Mouse (Mus musculus) midbrain, embryonic 11.5 days (tissue): ENCODE results near the gene Snx22. TPM values are rescaled to one million over a fixed set of nuclear protein-coding genes. Genes with fewer than 3 reads are reported as not detected.
A peak's percentile ranks its signal among the peaks of the same experiment; 100 is the strongest.

Experiments used
- ATAC-seq: fragments of 200-750 bp; cut with Nextera tagmentation; 2 replicates; pipeline ENCODE4 v1.8.0; 2017; ENCODE audit warnings: moderate TSS enrichment, moderate library complexity; ENCODE audit not compliant: low FRiP score
- DNase-seq: peaks from one replicate; pipeline ENCODE4 v3.0.0; 2015; ENCODE audit warnings: low spot score; ENCODE audit errors: missing footprints
- H3K27ac ChIP-seq: fragments of 300-500 bp; sonication (generic); 2 replicates; pipeline ENCODE4 v1.5.1; 2014; ENCODE audit warnings: low read depth, low read length
- H3K27me3 ChIP-seq: fragments of 300-500 bp; sonication (generic); 2 replicates; pipeline ENCODE4 v1.6.1; 2014; ENCODE audit warnings: mild to moderate bottlenecking, low read length, moderate library complexity, mixed read lengths; ENCODE audit not compliant: control insufficient read depth, insufficient read depth
- H3K36me3 ChIP-seq: fragments of 300-500 bp; sonication (generic); 2 replicates; pipeline ENCODE4 v1.6.1; 2014; ENCODE audit warnings: mild to moderate bottlenecking, low read length, moderate library complexity, mixed read lengths; ENCODE audit not compliant: control insufficient read depth, insufficient read depth
- H3K4me1 ChIP-seq: fragments of 300-500 bp; sonication (generic); 2 replicates; pipeline ENCODE4 v1.6.1; 2014; ENCODE audit warnings: low read length; ENCODE audit not compliant: control insufficient read depth, insufficient read depth
- H3K4me2 ChIP-seq: fragments of 300-500 bp; sonication (generic); 2 replicates; pipeline ENCODE4 v1.6.1; 2014; ENCODE audit warnings: mild to moderate bottlenecking, moderate library complexity
- H3K4me3 ChIP-seq: fragments of 300-500 bp; sonication (generic); 2 replicates; pipeline ENCODE4 v1.5.1; 2014; ENCODE audit warnings: low read depth, low read length
- H3K9ac ChIP-seq: fragments of 300-500 bp; sonication (generic); 2 replicates; pipeline ENCODE4 v1.6.1; 2014; ENCODE audit warnings: low read length
- H3K9me3 ChIP-seq: fragments of 300-500 bp; sonication (generic); 2 replicates; pipeline ENCODE4 v1.6.1; 2016; ENCODE audit warnings: low read length; ENCODE audit not compliant: control insufficient read depth
- WGBS: fragments of 180-500 bp; shearing (Covaris S2); extraction: QIAGEN DNeasy Blood & Tissue Kit; methylation state at CpG from one replicate; pipeline ENCODE4 v1.1.7; 2014; 5-methylcytosine and 5-hydroxymethylcytosine counted together
- polyA plus RNA-seq: library from polyadenylated mRNA; unstranded; fragments of >200 nt; fragmentation: Nextera tagmentation; extraction: Ambion mirVana; gene quantifications from 2 replicates; pipeline ENCODE4 v1.2.1, GENCODE M21; 2014

Gene Snx22
- polyA plus RNA-seq, 1 experiment from 2014 or later: 1.8 TPM

GRCm38 (mm10) chr9:66078493-66078892 lies 9.0 kb upstream of the Snx22 start:
- Histone ChIP-seq H3K4me1 (no peaks in the 10 kb centered on the region; the same call in 1 of the 2 replicates), H3K9me3 (no peaks in the 10 kb centered on the region), H3K27me3 (no peaks in the 10 kb centered on the region), H3K36me3 (no peaks in the 10 kb centered on the region), H3K27ac (peak overlapping the region; percentile 26; the same call in 1 of the 2 replicates), H3K9ac (peak overlapping the region; percentile 53), H3K4me3 (no peak overlapping the region), H3K4me2 (peak overlapping the region; percentile 19; the same call in 1 of the 2 replicates)
- ATAC-seq: no peak
- 12% methylated on average over 14 of the region's 14 CpGs for WGBS
- peak; percentile 91 for DNase-seq

DNA sequence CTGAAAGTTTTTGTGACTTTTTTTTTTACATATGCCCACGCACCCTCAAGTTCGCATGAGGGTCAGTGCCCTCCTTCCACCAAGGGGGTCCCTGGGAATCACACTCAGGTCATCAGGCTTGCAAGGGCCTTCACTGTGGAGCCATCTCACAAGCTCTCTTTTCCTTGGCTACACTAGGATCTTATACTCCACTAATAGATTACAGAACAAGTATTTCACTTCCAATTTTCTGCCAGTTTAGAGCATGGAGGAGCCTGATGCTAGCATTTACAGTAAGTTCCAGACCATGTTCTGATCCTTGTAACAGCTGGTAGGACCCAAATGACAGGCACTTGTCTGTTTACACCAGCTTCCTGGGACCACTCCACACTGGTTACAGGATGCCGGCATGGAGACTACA lies 8.6 kb upstream of the Snx22 start:
- Histone ChIP-seq H3K4me3 (no peak overlapping the region), H3K9me3 (no peaks in the 10 kb centered on the region), H3K36me3 (no peaks in the 10 kb centered on the region), H3K9ac (no peak overlapping the region; the same call in 1 of the 2 replicates), H3K27ac (peak overlapping the region; percentile 26; the same call in 1 of the 2 replicates), H3K27me3 (no peaks in the 10 kb centered on the region), H3K4me2 (no peak overlapping the region), H3K4me1 (no peaks in the 10 kb centered on the region; the same call in 1 of the 2 replicates)
- ATAC-seq: no peak
- WGBS: 74% methylated on average over 3 of the region's 3 CpGs
- peak; percentile 85 for DNase-seq

DNA sequence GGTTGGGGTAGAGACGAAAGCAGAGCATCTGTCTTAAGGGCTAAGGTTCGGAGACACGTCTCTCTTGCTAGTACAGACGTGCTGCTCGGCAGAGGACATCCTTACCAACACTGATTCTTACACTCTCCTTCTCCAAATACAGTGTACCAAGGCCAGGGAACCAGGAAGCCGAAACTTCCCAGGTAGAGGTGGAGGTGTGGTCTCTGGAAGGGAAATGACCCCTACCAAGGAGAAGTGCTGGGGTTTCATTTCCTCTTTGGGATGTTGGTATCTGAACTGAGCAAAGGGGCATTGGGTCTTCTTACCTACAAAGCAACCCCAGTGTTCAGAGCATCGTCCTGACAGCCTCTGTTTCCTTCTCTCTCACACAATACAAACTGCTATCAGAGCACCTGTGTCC lies 3.2 kb upstream of the Snx22 start:
- Histone ChIP-seq H3K4me2 (no peak overlapping the region), H3K36me3 (no peaks in the 10 kb centered on the region), H3K27ac (no peak overlapping the region), H3K9ac (no peak overlapping the region), H3K4me1 (0 out of 2 replicates have a peak, but pooled peaks cover 3% of the 10 kb centered on the region), H3K4me3 (no peak overlapping the region), H3K9me3 (no peaks in the 10 kb centered on the region), H3K27me3 (peaks cover 27% of the 10 kb centered on the region)
- DNase-seq (peak; percentile 72), ATAC-seq (no peak)
- WGBS: 86% methylated on average over 7 of the region's 7 CpGs

- H3K9me3 ChIP-seq: no peaks in the 10 kb centered on the region
- H3K27me3 ChIP-seq: peaks cover 32% of the 10 kb centered on the region
- ATAC-seq (no peak), DNase-seq (peak; percentile 56)
- no peak overlapping the region for H3K4me2 ChIP-seq
- H3K27ac ChIP-seq: no peak overlapping the region
- 0 out of 2 replicates have a peak, but pooled peaks cover 3% of the 10 kb centered on the region for H3K4me1 ChIP-seq
- no peak overlapping the region for H3K4me3 ChIP-seq
- no peak overlapping the region for H3K9ac ChIP-seq
- peaks cover 15% of the 10 kb centered on the region for H3K36me3 ChIP-seq
- 86% methylated on average over 5 of the region's 5 CpGs for WGBS
Measured at GRCm38 (mm10) chr9:66070151-66070550, 632 bp upstream of the Snx22 start.

DNA sequence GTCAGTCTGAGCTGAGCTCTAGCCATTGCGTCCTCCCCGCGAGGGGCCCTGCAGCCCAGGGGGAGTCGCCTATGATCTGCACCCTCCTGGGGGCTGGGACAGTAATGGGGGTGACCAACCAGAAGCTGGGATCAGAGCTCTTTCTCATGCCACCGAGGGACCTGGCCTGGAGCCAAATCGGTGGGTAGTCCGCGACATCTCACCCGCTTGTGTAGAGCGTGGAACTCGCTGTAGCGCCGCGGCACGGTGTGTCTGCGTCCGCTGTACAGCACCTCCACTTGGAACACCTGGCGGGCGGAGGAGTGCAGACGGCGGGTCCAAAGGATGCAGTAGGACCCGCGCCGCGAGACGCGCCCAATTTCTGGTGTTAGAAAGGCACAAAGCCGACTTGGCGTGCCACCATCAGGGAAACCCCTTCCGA lies 538 bp downstream of the Snx22 start:
- Histone ChIP-seq H3K4me3 (peak overlapping the region; percentile 47), H3K4me1 (0 out of 2 replicates have a peak, but pooled peaks cover 3% of the 10 kb centered on the region), H3K27ac (no peak overlapping the region), H3K9me3 (no peaks in the 10 kb centered on the region), H3K9ac (peak overlapping the region; percentile 52), H3K27me3 (peaks cover 32% of the 10 kb centered on the region), H3K36me3 (peaks cover 20% of the 10 kb centered on the region), H3K4me2 (peak overlapping the region; percentile 88)
- peak; percentile 41; the same call in 1 of the 2 replicates for ATAC-seq
- no peak for DNase-seq
- WGBS: under 1% methylated on average over 30 of the region's 30 CpGs

DNA sequence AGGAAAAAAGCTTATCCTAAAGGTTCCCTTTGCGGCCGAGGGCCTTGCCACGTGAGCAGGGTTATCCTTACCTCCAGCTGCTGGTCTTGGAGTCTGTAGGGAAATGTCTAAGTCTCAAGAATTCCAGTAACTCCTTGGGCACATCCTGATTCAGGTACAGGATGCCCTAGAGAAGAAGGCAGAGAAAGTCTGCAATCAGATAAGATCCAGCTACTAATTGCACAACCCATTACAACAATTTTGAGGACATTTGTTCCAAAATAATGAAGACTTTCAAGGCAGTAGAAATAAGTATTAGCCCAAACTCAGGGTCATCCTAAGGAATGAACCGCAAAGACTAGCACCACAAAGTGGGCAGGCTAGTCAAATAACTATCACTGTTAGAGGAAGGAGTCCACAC lies 1.5 kb downstream of the Snx22 start:
- no peak for ATAC-seq
- WGBS: 65% methylated on average over 4 of the region's 4 CpGs
- Histone ChIP-seq H3K9ac (no peak overlapping the region), H3K9me3 (no peaks in the 10 kb centered on the region), H3K4me2 (no peak overlapping the region), H3K4me1 (0 out of 2 replicates have a peak, but pooled peaks cover 3% of the 10 kb centered on the region), H3K36me3 (peaks cover 28% of the 10 kb centered on the region), H3K4me3 (no peak overlapping the region), H3K27ac (no peak overlapping the region), H3K27me3 (peaks cover 32% of the 10 kb centered on the region)
- DNase-seq: no peak

- H3K9ac ChIP-seq: no peak overlapping the region
- peak; percentile 14; the same call in 1 of the 2 replicates for ATAC-seq
- 9% methylated on average over 5 of the region's 5 CpGs for WGBS
Measured at GRCm38 (mm10) chr9:66067542-66067941, 2.0 kb downstream of the Snx22 start.

DNA sequence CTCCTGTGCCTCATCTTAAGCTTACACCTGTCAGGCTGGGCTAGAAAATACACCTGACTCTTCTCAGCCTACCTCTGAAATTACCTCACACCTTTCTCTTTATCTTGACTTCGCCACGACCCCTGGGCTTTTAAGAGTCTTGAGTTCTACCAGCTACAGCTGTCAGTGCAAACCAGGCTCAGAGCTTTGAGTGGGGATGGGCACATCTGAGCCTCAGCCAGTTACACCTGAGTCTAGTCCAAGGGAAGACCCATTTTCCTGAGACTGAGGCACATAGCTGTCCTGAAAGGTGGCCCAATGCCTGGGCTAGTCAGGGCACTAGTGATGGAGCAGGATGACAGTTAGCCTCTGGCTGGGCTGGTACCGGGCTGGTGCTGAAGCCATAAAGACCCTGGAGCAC lies 2.7 kb downstream of the Snx22 start:
- Histone ChIP-seq H3K27ac (no peak overlapping the region), H3K4me1 (peaks cover 3% of the 10 kb centered on the region; the same call in 1 of the 2 replicates), H3K9me3 (no peaks in the 10 kb centered on the region), H3K4me2 (no peak overlapping the region), H3K36me3 (peaks cover 35% of the 10 kb centered on the region), H3K9ac (no peak overlapping the region), H3K27me3 (peaks cover 32% of the 10 kb centered on the region), H3K4me3 (no peak overlapping the region)
- peak; percentile 73 for DNase-seq
- ATAC-seq: no peak
- 84% methylated on average over 3 of the region's 3 CpGs for WGBS

More at GRCm38 (mm10) chr9:66067542-66067941, 2.0 kb downstream of the Snx22 start:
- Histone ChIP-seq H3K9me3 (no peaks in the 10 kb centered on the region), H3K27ac (no peak overlapping the region), H3K4me3 (no peak overlapping the region), H3K36me3 (peaks cover 33% of the 10 kb centered on the region), H3K4me2 (no peak overlapping the region), H3K27me3 (peaks cover 32% of the 10 kb centered on the region), H3K4me1 (0 out of 2 replicates have a peak, but pooled peaks cover 3% of the 10 kb centered on the region)
- peak; percentile 92 for DNase-seq

GRCm38 (mm10) chr9:66064316-66064715 lies 5.2 kb downstream of the Snx22 start:
- WGBS: 91% methylated on average over 11 of the region's 11 CpGs
- H3K4me1 ChIP-seq: peaks cover 10% of the 10 kb centered on the region
- H3K4me3 ChIP-seq: no peak overlapping the region
- no peak for ATAC-seq
- H3K27me3 ChIP-seq: peaks cover 20% of the 10 kb centered on the region
- H3K27ac ChIP-seq: no peak overlapping the region
- H3K9me3 ChIP-seq: no peaks in the 10 kb centered on the region
- peaks cover 35% of the 10 kb centered on the region for H3K36me3 ChIP-seq
- no peak overlapping the region for H3K9ac ChIP-seq
- peak; percentile 65 for DNase-seq
- no peak overlapping the region for H3K4me2 ChIP-seq
